Mouse (Mus musculus) CD4-positive, CD25-positive, alpha-beta regulatory T cell, adult 2 months (primary cell): ENCODE results near the gene Armc7.
"Not testable (repeated sequence)": the region's sequence is repeated elsewhere in the genome, so short reads cannot be mapped to it uniquely, and the experiment has no call there.

ENCODE experiments used
- DNase-seq: peaks from one replicate; pipeline ENCODE4 v3.0.0-alpha.2; 2012; ENCODE audit warnings: low read depth, low spot score

Gene Armc7

DNA sequence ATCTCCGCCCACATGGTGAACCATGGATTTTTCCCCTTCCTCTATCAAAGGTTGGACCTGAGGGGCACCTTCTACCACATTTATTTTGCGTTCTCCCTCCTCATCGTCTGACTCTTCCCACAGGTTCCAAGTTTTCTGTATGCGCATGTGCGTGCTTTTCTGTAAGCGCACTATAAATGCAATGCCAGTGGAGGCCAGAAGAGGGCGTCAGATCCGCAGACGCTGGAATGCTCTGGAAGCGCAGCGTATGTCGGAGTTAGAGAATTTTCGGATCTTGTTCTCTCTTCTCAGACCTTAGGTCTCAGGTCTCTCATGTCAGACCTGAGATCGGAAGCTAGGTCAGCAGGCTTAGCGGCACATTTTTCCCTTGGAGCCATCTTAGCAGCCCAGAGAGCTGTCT lies 19.8 kb upstream of the Armc7 start:
- DNase-seq: no peak

DNA sequence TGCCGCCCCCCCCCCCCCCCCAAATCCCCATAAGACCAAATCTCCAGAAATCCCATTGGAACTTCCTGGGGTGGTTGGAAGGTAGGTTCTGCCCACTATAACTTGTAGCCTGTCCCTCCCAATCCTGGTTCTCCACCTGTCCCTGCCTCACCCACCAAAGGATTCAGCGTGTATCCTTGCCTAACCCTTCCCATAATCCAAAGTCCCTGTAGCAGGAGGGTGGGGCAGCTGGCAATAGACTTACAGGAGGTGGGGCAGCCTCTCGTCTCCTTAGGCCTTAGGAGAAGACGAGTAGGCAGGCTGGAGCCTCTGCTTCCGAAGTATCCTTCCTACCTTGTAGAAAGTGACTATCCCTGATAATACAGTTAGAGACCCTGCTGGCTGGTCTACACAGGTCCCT lies 19.3 kb upstream of the Armc7 start:
- DNase-seq: no peak

DNA sequence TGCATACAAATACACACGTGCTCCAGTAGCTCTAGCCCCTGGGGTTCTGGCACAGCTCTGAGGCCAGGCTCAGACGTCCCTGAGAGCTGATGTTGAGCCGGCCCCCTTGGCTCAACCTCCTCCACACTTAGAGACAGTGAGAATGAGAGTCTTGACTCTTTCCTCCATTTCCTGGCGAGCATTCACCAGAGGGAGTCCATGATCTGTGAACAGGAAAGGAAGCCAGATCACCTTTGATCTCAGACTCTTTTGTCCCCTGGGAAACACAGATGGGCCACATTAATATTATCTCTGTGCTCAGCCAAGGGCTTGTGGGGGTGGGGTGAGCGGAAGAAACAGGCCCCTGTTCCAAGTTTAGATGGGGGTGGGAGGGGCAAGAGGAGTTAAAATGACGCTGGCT lies 18.1 kb upstream of the Armc7 start:
- DNase-seq: no peak

DNA sequence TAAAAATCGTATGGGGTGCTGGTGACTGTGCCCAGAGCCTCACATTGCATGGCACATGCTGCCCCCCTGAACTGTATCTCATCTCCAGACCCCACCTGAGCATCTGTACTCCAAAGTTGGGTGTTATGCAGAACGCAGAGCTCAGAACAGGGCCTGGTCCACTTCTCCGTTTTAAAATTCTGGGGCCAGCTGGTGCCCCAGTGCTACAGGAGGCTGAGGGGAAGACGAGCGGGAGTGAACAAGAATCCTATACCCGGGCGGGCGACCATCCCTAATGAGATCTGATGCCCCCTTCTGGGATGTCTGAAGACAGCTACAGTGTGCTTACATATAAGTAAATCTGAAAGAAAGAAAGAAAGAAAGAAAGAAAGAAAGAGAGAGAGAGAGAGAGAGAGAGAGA lies 14.5 kb upstream of the Armc7 start:
- no peak for DNase-seq

GRCm38 (mm10) chr11:115461846-115462242 lies 13.6 kb upstream of the Armc7 start:
- peak; percentile 45 for DNase-seq

DNA sequence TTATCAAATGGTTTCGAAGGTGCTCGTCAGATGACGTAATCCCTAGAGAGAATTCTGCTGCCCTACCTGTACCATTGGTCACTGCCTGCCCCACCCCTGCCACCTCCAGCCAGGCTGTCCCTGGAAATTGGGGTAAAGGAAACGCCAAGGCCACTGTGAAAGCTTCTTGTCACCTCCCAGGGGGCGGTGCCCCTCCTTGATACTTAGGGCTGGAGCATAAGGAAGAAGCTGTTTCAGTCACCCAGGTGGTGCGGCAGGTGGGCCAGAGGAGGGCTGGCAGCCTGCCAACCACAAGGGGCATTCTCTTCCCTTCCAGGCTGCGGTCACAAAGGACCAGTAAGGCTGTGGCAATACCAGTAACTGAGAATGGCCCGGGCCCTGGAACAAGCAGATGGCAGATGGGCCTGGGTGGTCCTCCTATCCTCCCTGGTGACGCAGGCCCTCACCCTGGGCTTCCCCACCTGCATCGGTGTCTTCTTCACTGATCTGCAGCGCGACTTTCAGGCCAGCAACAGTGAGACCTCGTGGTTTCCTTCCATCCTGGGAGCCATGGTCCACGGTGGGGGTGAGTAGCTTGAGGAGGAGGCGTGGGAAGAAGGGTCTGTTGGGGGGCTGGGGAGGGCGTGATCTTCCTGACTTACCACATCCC lies 13.1 kb upstream of the Armc7 start, which contains the start of gene Slc16a5:
Gene Slc16a5, plus strand, starts transcription at position 232 of the 649 bp plus-strand sequence.
- DNase-seq: peak; percentile 44

- DNase-seq: peak; percentile 76
These were observed 12.1 kb upstream of the Armc7 start for GRCm38 (mm10) chr11:115463397-115463796.

DNA sequence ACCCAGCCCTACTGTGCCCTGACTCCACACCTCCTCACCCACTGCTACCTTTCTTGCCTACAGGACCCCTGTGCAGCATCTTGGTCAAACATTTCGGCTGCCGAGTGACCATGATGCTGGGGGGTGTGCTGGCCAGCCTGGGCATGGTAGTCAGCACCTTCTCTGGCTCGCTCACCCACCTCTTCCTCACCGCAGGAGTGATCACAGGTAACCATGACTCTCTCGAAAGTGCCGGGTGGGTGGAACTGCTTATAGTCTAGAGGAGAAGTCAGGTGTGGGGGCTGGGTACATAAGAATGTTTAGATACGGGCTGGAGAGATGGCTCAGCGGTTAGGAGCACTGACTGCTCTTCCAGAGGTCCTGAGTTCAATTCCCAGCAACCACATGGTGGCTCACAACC lies 10.6 kb upstream of the Armc7 start:
- peak; percentile 52 for DNase-seq

DNA sequence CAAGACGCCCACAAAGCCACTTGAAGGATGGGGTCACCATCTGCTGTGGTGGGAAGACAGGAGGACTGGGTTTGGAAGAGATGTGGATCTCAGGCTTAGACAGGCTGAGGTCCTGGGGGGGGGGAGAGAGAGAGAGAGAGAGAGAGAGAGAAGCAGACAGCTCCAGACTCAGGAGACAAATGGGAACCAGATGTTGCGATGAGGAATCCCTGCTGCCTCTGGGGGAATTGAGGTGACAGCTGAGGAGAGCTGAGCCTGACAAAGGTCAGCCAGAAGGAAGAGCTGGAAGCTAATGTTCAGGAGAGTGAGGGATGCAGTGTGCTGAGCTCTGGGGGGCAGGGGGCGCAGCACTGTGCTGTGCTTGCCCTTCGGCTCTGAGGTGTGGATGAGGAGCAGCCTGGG lies 8.2 kb upstream of the Armc7 start:
- no peak for DNase-seq

- DNase-seq: no peak
These were observed 3.3 kb upstream of the Armc7 start for GRCm38 (mm10) chr11:115472183-115472582.

DNA sequence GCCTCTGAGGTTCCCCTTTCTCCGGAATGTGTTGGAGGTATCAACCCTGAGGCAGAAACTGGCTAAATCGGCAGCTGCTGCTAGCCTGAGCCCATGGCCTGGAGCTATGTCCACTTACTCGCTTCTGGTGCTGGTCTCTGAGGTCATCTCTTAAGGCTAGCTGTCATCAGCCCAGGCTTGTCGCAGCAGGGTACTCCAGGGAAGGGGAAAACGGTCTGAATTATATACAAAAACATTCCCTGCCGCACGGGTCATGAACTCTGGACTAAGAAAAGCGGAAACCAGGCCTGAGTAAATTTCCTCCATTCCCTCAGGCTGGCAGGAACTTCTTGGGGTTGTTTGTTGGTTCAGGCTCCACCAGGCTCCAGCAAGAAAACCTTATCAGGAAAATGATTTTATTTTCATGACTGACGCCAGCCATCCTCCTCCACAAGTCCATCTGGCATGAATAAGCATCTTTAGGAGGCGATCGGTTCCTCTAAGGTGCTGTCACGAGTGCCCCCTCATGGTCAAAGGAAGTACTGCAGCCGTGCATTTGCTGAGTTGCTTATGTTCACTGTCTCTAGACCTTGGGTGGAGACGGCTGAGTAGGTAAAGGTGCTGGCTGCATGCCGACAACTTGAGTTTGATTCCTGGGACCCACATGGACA lies 1.7 kb upstream of the Armc7 start:
- peak; percentile 96 for DNase-seq

DNA sequence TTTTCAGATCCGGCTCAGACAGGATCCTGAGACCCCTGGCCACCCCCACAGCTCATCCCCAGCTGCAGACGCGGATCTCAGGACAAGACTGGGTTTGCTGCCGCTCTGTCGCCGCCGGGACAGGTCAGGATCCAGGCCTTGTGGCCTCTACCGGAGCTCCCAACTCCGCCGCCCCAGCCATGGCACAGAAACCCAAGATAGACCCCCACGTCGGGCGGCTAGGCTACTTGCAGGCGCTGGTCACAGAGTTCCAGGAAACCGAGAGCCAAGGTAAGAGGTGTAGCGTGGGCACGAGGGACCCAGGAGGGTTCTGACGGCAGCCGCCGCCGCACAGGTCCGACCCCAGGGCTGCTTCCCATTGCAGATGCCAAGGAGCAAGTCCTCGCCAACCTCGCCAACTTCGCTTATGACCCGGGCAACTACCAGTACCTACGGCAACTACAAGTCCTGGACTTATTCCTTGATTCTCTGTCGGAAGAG lies 331 bp downstream of the Armc7 start:
- no peak for DNase-seq

- not testable (repeated sequence) for DNase-seq
These were observed 1.2 kb downstream of the Armc7 start for GRCm38 (mm10) chr11:115476630-115477029.

- DNase-seq: peak; percentile 73
These were observed 1.9 kb downstream of the Armc7 start for GRCm38 (mm10) chr11:115477388-115477787.

DNA sequence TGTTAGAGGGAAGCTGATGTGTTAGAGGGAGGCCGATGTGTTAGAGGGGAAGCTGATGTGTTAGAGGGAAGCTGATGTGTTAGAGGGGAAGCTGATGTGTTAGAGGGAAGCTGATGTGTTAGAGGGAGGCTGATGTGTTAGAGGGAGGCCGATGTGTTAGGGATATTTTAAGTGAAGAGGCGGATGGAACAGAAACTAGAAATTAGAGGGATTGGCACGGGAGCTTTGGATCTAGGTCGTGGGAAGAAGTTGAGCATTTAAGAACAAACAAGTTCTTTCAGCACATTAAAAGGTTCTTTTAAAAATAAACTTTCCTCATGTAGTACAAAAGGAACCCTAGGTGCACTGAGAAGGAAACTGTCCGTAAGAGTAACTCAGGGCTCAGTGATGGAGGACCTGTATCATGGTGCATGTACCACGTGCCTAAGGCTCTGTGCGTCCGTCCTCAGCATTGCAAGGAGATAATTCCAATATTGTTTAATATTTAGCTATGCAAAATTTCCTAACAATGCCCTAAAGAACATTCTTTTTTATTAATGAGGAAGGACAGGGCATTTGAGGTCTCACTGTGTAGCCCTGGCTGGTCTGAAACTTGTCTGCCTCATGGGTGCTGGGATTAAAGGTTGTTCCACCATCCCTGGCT lies 3.0 kb downstream of the Armc7 start:
- DNase-seq: no peak

- DNase-seq: peak; percentile 87
These were observed 6.2 kb downstream of the Armc7 start for GRCm38 (mm10) chr11:115481553-115482259.

GRCm38 (mm10) chr11:115483278-115483677 lies 7.8 kb downstream of the Armc7 start:
- DNase-seq: no peak

DNA sequence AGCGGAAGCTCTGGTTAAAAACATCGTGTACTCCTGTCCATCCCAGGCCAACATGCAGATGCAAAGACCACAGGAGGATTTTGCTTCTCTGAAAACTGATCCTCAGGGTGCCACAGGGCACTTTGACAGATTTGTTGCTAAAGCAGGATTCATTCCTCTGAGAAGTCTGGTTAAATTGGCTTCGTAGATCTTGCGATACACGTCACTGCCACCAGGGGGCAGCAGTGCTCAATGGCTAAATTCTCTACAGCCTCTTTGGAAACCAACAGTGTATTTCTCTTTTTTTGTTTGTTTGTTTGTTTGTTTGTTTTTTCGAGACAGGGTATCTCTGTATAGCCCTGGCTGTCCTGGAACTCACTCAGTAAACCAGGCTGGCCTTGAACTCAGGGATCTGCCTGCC lies 8.3 kb downstream of the Armc7 start:
- peak; percentile 90 for DNase-seq

- no peak for DNase-seq
These were observed 9.7 kb downstream of the Armc7 start for GRCm38 (mm10) chr11:115485155-115485554.

DNA sequence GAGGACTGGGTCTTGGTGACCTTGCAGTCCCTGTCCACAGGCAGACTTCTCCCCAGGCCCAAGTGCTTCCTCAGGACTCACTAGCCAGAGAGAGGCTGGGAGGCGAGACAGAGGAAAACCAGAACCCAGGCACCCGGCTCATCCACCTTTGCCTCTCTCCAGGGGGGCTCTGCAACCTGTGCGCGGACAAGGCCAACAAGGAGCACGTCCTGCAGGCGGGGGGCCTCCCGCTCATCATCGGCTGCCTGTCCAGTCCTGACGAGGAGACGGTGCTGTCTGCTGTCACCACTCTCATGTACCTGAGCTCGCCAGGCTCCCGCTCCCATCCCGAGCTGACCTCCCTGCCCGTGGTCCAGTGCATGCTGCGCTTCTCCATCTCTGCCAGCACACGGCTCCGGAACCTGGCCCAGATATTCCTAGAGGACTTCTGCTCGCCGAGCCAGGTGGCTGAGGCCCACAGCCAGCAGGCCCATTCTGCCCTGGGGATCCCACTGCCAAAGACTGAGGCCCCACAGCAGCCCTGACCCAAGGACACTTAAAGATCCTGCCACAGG lies 13.2 kb downstream of the Armc7 start:
- DNase-seq: no peak

- no peak for DNase-seq
These were observed 15.2 kb downstream of the Armc7 start for GRCm38 (mm10) chr11:115490441-115491355.
